Mouse (Mus musculus): ENCODE data around the gene Olfr895.

Olfr895 gene

GRCm38 (mm10) chr9:38267551-38267950 is at the start of gene Olfr895:
TSS of gene Olfr895 (plus strand) at chr9:38267851.
- in situ Hi-C loops (cut with MboI), result no loop called here

GRCm38 (mm10) chr9:38252474-38252873 is 15.2 kb upstream of the Olfr895 start, which contains the start of gene Olfr143:
TSS of gene Olfr143 (plus strand) at chr9:38252774.
- in situ Hi-C loops (cut with MboI), result no loop called here

GRCm38 (mm10) chr9:38290807-38291206 is 23.2 kb downstream of the Olfr895 start, which contains the start of gene Olfr896-ps1:
TSS of gene Olfr896-ps1 (plus strand) at chr9:38291107.
- in situ Hi-C loops (cut with MboI), result no loop called here
